Mouse (Mus musculus) WW6 (cell line): ENCODE data around the gene Saysd1.

Experiments
- DNase-seq: peaks from one replicate; pipeline ENCODE4 v3.0.0-alpha.2; 2013; ENCODE audit warnings: low read depth, low spot score

The Saysd1 gene

DNA sequence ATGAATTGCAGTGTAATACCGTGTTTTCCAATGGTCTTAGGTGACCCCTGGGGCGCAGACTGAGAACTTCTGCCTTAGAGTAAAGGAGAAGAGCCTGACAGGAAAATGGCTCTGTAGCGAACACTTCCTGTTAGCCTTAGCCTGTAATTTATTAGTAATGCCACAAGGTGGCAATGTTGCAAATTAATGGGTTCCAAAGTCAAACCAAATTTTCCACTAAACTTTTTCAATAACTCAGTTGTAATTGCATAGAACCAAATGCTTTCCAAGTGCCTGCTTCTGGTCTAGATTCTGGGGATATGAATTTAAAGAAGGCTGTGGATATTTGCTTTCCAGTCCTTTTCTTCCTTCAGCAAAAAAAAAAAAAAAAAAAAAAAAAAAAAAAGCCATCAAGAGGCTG lies 26.1 kb downstream of the Saysd1 start:
- no peak for DNase-seq

DNA sequence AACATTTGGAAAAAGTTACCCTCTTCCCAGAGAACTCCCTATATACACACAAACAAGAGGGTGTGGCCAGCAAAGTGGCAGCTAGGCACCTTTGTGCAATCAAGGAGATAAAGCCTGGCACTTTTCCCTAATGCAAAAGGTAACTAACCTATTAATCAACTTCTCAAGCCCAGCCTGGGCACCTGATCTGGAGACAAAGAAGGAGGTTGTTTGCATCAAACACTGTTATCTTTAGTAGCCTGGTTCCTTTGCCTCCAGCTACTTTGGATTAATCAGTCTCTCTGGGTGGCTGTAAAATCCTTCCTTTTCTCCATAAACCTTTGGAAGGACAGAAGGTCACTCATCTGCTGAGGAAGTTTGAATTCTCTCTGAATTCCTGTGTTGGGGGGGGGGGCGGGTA lies 27.4 kb downstream of the Saysd1 start:
- DNase-seq, result no peak

DNA sequence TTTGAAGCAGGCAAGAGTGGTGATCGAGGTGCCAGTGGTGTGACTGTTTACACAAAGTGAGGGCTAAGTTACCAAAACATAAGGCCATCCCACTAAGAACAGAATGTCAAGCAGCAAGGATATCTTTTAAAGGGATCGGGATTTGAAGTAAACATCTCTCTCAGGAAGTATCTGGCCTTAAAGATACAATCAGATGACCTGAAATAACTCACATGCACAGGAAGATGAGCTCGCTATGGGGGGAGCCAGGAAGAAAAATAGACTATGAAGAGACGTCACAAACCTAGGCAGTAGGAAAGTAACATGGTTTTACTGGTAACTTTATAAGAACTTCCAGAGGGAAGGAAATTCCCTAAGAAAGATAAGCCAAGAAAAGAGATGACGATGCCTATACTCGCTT lies 32.1 kb downstream of the Saysd1 start:
- DNase-seq, result no peak

DNA sequence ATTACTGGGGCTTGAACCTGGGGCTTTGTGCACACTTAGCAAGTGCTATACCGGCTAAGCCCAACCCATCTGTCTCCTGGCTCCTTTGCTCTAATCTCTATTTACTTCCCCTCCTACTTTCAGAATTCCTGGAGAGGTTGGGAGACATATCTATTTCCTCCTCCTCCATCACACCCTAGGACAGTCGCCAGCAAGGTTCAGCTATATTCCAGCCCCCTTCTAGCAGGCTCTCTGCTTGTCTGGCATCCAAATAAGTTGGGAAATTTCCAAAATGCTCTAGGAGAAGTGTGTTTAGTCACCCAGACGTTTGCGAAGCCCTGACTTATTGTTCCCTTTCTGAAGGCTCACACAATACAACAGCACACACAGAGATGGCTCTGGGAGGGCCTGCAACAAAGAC lies 35.1 kb downstream of the Saysd1 start:
- no peak for DNase-seq

DNA sequence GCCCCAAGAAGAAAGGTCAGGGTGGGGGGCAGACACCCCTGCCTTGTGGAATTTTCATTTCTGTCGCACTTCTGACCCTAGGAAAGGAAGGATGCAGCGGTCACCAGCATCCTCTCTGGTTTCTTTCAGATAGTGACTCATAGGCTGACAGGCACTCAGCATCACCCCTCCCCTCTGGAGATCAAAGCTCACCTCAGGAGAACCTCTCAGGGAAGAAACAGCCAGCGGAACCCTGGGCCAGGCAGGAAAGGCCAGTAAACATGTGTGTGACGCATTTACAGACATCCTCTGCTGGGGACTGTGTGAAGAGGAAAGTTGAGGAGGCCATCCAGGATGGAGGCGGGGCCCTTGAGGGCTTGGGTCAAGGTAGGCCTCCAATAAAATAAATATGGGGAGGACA lies 40.3 kb downstream of the Saysd1 start:
- no peak for DNase-seq

DNA sequence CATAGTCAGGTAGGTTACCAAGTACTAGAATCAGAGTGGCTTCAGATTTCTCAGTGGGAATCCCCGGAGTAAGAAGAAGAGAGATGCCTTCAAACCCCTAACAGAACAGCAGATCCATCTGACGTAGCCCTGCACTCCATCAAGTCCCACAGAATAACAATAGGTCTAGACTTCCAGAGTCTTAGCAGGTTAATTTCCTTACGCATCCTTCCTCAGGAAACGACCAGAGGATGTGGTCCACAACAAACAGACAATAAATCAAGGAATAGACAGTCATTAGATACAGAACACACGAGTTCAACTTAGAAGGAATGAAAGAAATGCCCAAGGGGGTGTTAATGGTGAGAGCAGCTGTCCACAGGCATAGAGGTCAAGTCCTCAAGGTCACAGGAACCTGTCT lies 43.4 kb downstream of the Saysd1 start:
- no peak for DNase-seq

DNA sequence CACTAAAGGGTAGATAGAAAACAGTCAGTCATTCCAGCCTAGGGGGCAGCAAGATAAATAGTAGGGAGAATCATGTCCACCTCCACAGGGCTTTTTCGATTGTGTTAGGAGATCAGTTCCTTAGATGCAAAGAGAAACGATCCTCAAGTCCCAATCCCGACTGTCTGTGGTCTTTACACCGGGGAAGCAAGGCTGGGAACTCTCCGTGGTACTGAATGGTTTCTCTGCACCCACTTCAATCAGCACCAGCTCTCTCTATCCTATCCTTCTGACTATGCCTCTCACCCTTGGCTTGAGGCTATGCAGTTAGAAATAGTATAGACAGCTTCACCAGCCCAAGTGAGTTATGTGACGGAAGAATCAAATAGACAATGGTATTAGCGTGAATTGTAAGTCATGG lies 44.8 kb downstream of the Saysd1 start:
- DNase-seq, result no peak

DNA sequence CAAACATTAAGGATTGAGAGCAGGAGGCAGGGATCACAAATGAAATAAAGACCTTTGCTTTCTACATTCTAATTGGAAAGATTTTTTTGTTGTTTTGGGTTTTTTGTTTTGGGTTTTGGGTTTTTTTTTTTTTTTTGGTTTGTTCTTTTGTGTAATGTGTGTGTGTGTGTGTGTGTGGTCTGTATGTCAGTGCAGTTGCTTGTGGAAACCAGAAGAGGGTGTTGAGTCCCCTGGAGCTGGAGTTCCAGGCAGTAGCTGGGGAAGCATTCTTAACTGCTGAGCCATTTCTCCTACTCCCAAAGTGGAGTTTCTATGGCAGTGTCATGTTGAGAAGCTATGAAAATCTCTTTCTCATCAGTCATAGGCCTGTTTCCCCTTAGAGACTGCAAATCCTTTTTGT lies 54.0 kb downstream of the Saysd1 start:
- no peak for DNase-seq

DNA sequence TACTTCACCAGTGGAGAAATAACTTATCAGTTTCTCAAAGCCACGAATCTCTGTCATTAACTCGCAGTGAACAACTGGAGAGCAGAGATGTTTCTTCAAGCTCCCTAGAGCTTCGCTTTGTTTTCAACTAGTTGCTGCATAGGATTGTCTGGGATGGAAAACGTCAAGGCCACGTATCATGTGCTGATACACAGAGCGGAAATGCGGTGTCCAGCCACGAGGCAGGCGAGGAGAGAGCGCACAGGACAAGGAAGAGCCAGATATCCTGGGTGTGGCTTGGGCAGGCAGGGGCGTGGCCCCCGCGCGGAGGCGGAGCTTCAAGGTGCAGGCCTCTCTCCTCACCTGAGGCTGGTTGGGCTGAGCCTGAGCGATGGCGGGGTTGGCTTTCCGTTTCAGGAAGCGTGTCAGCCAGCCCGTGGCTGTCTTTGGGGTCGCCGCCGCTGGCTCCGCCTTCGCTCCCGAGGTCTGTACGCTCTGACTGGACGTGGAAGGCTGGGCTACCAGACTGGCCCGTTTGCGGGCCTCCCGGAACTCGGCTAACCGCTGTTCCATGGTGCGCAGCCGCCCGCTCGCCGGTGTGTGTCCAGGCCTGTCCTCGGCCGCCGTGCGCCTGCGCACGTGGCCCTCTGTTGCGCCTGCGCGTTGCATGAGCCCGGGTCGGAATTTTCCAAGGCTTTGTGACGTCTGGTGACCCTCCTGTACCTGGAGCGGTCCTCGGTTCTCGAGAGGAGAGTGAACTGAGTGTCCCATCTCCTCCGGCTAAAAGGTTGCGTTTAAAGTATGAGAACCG lies 55.6 kb downstream of the Saysd1 start:
- peak; percentile 74 for DNase-seq

DNA sequence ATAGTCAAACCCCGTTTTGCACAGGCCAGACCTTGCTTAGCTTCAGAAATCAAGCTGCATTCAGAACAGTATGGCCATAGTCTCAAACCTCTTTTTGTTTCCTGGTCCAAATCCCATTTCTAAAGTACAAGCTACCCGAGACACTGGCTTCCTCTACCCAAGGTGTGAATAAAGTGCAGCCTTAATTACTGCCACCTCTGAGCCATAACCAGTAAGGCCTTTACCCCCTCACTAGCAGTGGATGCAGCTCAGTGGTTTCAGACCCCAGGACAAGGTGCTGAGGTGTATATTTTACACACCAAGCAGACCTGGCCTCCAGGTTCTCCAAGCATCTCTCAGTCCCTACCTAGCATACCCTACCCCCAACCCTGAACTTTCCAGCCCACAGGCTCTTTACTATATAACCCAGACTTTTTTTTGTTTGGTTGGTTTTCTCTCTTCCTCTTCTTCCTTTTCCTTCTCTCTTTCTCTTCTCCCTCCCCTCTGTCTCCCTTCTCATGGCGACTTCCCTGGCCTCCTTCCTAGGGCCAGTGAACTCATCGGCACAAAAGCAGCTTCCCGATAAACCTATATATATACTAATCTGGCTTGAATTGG lies 56.3 kb downstream of the Saysd1 start:
- no peak for DNase-seq

DNA sequence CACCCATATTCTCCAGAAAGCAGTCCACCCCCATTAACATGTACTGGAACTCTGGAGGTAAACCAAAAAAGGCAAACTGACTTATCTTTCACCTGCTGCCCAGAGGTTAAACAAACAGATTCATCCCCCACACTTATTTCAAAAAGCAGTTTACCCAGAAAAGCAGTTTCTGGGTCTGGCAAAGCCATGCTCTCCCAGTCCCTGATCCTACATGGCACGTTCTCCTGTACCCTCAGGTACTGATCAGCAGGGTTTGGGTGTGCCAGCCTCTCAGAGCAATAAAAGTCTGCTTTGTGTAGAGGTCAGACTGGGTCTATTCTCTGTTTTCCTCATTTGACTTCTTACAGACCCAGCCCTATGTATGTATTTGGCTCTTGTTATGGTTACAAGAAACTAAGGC lies 57.2 kb downstream of the Saysd1 start:
- DNase-seq, result no peak

DNA sequence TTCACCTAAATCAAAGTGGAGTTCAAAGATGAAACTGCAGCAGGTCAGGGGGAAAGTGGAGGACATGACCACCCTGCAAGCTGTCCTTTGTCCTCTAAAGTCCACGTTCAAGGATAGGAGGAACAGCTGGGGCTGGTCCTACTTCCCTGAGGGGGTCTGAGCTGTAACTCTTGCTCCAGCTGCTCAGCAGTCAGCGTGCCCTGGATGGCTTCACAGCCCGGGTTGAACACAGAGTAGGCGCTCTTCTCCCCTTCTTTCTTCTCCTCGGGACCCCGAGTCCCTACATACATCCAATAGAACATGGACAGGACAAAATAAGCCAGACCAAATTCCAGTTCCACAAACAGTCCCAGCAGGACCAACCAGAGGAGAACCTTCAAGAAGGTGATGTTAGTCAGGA lies 61.2 kb downstream of the Saysd1 start:
- DNase-seq, result no peak

DNA sequence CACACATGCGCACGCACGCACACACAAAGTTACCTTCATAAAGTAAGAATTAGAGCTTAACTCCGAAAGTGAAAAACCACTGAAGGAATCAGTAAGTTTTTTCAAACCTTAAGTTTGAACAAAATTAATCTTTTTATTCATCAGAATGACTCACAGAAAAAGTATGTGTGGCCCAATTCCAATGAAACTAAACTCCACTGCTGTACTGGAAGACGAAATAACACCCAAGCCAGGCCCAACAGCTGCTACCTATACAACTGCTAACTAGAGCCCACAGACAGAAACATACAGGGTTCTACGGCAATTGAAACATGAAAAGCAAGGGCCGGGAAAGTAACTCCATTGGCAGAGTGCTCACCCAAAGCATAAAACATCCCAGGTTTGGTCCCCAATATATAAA lies 62.8 kb downstream of the Saysd1 start:
- DNase-seq, result no peak

DNA sequence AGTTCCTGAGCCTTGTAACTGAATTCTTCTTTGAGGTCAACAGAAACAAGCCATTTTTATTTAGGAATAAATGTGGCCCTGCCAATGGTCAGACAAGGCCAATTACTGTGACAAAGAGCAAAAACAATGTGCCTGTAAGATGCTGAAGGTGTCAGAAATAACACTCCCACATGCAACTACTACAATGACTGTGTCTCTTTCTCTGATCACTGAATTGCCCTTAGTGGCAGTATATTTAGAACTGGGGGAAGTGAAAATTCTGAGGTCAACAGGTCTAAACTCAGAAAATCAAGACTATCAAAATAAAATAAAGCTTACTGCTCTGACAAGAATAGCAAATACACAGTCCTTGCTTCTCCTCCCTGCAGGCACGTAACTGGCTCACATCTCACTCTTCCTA lies 63.6 kb downstream of the Saysd1 start:
- no peak for DNase-seq

DNA sequence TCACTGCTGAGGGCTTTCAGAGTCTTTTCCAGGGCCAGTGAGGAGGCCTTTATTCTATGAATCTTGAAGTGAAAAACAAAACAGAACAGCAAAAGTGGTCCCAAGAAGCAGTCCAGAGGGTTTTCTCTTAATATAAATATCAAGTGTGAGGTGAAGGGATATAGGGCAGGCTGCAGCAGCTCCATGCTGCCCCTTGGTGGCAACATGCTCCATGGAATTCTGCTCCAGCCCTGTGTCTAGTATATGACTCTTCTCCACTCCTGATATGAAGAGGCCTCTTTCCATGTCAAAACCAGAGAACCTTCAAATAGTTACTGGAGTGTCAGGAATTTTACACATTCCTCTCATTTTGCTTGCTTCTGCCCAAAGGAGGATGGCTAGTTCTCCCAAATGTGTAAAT lies 67.7 kb downstream of the Saysd1 start:
- no peak for DNase-seq

DNA sequence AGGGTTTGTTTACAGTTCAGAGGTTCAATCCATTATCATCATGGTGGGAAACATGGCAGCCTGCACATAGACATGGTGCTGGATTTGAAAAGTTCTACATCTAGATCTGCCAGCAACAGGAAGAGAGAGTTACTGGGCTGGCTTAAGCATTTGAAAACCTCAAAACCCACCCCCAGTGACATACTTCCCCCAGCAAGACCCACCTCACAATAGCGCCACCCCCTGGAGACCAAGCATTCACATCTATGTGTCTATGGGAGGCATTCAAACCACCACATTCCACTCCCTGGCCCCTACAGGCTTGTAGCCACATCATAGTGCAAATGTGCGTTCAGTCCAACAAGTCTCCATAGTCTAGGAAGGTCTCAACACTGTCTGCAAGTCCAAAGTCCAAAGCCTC lies 70.0 kb downstream of the Saysd1 start:
- DNase-seq, result no peak

DNA sequence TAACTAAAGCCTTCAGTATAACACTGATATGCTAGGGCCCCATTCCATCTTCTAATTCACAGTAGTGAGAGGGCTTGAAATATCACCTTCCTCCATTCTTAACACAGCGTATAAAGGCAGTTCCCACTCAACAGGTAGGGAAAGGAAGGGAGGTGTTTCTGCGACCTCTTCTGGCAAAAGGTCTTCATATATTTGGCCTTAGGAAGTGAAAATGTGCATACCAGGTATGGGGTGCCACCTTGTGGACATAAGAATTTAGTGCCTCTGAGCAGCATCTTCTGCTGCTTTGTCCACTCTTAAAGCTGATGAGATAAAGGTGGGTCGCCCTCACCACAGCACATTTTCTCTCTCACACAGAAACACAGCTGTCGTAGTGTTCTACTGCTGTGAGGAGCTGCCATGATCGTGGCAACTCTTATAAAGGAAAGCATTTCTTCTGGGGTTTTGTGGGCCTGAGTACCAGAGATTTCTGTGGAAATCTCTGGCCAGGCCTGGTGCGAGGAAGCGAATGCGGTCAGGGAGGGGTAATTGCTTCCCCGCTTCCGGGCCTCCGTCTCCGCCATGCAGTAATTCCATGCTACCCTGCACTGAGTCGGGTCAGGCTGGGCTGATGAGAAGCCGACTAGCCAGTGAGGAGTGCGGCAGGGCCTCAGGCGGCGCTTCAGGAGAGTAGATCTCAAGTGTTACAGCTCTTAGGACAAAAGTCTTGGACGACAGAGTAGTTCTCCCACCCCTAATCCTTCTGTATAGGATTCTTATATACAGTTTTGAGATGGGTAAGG lies 70.8 kb downstream of the Saysd1 start:
- DNase-seq, result peak; percentile 64

DNA sequence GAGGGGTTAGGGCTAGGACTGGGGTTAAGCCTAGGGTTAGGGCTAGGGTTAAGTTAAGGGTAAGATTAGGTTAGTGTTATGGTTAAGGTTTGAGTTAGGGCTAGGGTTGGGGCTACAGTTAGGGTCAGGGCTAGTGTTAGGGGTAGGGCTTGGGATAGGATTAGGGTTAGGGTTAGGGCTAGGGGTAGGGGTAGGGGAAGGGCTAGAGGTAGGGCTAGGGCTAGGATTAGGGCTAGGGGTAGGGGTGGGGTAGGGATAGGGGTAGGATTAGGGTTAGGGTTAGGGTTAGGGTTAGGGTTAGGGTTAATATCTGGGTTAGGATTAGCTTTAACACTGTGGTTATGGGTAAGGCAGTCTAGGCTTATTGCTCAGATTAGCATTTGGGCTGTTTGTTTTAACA lies 73.6 kb downstream of the Saysd1 start:
- DNase-seq, result no peak

DNA sequence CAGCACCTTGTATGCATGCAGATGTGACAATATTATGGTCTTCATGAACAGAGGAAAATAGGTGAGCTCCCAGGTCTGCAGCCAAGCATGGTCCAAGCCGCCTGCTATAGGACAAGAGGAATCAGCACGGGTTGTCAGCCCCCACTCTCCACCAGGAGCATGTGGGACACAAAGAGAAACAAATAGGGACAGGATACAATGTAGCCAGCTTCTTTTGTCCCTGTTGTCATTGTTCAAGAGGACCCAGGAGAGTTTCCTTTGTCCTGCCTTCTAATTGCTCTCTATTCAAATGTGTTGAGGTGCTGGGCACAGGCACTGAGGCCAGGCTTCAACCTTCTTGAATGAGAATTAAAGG lies 89.9 kb downstream of the Saysd1 start:
- no peak for DNase-seq

DNA sequence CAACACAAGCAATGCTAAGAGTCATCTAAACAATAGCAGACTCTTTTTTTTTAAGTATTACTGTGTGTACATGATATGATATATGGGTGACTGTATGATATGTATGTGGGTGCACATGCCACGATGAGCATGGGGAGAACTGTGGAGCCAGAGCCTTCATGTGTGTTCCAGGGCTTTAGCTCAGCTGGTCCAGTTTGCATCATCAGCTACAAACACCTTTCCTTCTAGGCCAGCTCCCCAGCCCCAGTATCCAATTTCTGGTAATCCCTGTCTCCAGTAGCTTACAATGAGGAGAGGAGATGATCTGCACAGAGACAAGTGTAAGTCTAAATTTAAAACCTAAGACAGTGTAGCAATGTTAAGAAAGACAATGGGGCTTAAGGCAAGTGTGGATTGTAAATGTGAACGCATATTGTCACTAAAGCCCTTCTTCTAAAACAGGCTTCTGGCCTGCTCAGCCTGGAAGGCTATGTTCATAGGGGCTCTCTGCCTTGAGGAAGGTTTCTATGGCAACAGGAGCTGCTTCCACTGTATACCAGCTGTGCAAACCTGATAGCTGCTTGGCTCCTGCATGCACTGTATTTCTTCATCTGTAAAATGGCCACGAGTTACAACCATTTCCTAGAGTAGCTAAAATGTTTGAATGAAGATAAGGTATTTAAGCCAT lies 90.4 kb downstream of the Saysd1 start:
- DNase-seq, result no peak

DNA sequence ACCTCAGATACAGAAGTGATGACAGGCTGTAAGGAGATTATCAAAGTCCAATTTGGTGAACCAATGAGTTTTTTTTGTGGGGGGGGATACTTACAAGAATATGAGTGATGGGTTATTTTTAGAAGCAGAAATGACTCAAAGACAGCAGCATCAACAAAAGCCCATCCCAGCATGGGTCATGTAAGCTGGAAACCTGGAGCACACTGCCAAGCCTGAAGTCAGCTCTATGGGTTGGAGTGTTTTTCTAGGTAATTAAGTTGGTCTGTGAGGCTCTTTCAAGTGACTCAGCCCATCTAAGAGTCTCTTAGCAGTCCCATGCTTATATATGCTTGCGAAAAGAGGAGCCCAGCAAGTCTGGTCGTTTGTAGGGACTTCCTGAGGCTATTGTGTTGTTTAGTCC lies 91.0 kb downstream of the Saysd1 start:
- DNase-seq, result no peak

DNA sequence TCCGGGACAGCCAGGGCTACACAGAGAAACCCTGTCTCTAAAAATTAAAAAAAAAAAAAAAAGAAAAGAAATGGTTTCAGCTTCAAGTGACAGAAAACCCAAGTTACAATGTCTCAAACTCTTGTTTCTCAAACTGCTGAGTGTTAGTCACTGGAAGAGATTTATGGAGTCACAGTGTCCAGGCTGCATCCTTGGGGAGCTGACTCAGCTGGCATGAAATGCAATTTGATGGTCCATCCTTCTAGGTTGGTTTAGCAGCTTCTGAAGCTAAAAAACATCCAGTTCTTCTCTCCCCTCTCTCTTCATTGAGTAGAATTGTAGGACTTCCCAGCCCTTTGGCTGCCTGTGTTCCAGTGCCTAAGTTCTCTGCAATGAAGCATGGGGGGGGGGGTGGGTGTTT lies 94.3 kb downstream of the Saysd1 start:
- no peak for DNase-seq

DNA sequence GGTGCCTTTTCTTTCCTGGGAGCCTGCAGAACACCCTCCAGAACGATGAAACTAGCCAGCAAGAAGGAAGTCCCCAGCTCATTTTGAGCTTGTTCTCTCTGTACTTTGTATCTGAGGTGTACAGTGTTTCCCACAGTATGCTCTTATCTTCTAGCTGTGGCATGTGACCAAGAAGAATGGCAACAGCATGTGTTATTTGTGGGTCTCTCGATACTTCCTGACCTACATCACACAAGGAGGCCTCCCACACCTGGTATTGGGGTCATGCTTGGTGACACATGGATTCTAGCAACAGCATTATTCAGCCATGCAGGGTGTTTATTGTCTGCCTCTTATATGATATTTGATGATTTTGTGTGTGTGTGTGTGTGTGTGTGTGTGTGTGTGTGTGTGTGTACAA lies 96.5 kb downstream of the Saysd1 start:
- DNase-seq, result no peak
